Mouse (Mus musculus) bone marrow macrophage, adult 2 months (primary cell): ENCODE measurements around the gene Fam83e.

Experiments
- CTCF ChIP-seq: IDR thresholded peaks from 2 replicates; pipeline ENCODE4 v1.5.1; 2012; ENCODE audit warnings: low read depth, mild to moderate bottlenecking, low read length, moderate library complexity
- POLR2A ChIP-seq: IDR thresholded peaks from 2 replicates; pipeline ENCODE4 v1.6.1; 2012; ENCODE audit warnings: mild to moderate bottlenecking, low read depth, low read length, borderline replicate concordance

DNA sequence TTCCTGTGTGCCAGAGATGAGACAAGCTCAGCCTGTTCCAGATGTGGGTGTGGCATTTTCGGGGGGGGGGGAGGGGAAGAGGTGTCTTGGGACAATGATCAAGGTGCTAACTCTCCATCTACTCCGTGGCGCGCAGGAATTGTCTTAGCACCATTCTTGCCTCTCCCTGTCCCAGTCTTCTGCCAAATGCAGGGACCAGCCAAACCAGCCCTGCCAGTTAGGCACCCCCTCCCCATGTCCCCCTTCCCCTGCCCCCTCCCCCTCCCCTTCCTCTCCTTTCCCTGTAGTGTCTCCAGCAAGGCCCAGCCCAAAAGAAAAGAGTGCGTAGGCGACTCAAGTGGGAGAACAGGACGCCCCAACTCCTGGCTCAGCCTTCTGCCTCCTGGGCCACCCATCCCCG lies 45.8 kb downstream of the Fam83e start:
- TF ChIP-seq CTCF, result no peak
- no peak for TF ChIP-seq POLR2A
